ENCODE assay signal across 11 mouse cellular contexts in the genomic region with DNA sequence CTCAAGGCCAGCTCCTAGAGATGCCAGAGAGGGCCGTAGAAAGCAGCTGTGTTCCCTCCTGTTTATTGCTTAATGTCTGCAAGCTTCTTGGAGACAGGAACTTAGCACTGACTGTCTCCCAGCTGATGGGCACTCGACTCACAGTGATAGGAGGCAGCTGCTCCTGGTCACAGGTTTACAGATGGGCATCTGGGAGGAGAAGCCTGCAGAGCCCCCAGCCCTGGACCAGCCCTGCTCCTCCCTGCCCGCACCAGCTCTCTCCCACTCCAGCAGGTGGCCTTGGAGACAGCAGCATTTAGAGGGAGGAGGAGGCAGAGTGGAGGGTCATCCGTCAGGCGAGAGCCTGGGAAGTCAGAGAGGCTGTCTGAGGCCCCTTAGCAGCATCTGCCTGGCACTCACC. TPM values are rescaled to one million over a fixed set of nuclear protein-coding genes. Genes with fewer than 3 reads are reported as not detected.
DNase-seq lines count a peak whose midpoint lies in the region; ATAC-seq lines count a peak whose summit lies in the region.
"Had no signal": no experiment of that assay in that cellular context is flagged by ENCODE, and none has a peak within 500 bp of the region (broad histone marks: within the 10 kb centered on the region; RNA-seq: fewer than 3 reads in every experiment).

No protein-coding gene starts in this region.

- H3K4me3 ChIP-seq in embryonic facial prominence, embryonic 14.5 days (ENCODE audit: low read depth, low read length), result no peak overlapping the region
- H3K4me3 ChIP-seq in embryonic facial prominence, embryonic 10.5 days, result no peak overlapping the region
- H3K4me3 ChIP-seq: embryonic facial prominence, embryonic 12.5 days had no signal

- no peak overlapping the region for H3K9ac ChIP-seq in embryonic facial prominence, embryonic 14.5 days (ENCODE audit: low read depth, low read length)
- H3K9ac ChIP-seq: embryonic facial prominence, embryonic 12.5 days had no signal

- 43% methylated on average over 5 of the region's 5 CpGs for WGBS in embryonic facial prominence, embryonic 14.5 days
- WGBS in embryonic facial prominence, embryonic 10.5 days, result 56% methylated on average over 5 of the region's 5 CpGs

- no peaks in the 10 kb centered on the region for H3K9me3 ChIP-seq in embryonic facial prominence, embryonic 14.5 days (ENCODE audit: control insufficient read depth, low read length)
- no peaks in the 10 kb centered on the region for H3K9me3 ChIP-seq in embryonic facial prominence, embryonic 10.5 days
- H3K9me3 ChIP-seq: embryonic facial prominence, embryonic 12.5 days had no signal

- H3K27me3 ChIP-seq in embryonic facial prominence, embryonic 14.5 days (replicated peaks; ENCODE audit: control insufficient read depth, insufficient read depth, low read length), result no peaks in the 10 kb centered on the region
- no peaks in the 10 kb centered on the region for H3K27me3 ChIP-seq in embryonic facial prominence, embryonic 10.5 days (replicated peaks; ENCODE audit: low read depth, poor library complexity, severe bottlenecking)
- H3K27me3 ChIP-seq: embryonic facial prominence, embryonic 12.5 days had no signal

- no peaks in the 10 kb centered on the region for H3K36me3 ChIP-seq in embryonic facial prominence, embryonic 14.5 days (ENCODE audit: control insufficient read depth, insufficient read depth, low read length)
- no peaks in the 10 kb centered on the region for H3K36me3 ChIP-seq in embryonic facial prominence, embryonic 10.5 days (replicated peaks)
- H3K36me3 ChIP-seq: embryonic facial prominence, embryonic 12.5 days had no signal

- no peak overlapping the region for H3K4me2 ChIP-seq in embryonic facial prominence, embryonic 14.5 days (ENCODE audit: low read depth, low read length)
- H3K4me2 ChIP-seq: embryonic facial prominence, embryonic 12.5 days had no signal

- H3K27ac ChIP-seq in embryonic facial prominence, embryonic 14.5 days (replicated peaks; ENCODE audit: low read depth, low read length), result no peak overlapping the region
- no peak overlapping the region for H3K27ac ChIP-seq in embryonic facial prominence, embryonic 10.5 days (replicated peaks)
- H3K27ac ChIP-seq: embryonic facial prominence, embryonic 12.5 days had no signal

- DNase-seq in embryonic facial prominence, embryonic 14.5 days (ENCODE audit: low spot score), result no peak
- DNase-seq in embryonic facial prominence, embryonic 10.5 days (ENCODE audit: low spot score), result no peak
- DNase-seq in left cerebral cortex, postnatal 4 days, result peak; percentile 19
- no peak for DNase-seq in left cerebral cortex, adult 9 months (ENCODE audit: low spot score in 2 of 2)
- DNase-seq in testis, postnatal 10 days (ENCODE audit: low spot score), result peak; percentile 56
- no peak for DNase-seq in testis, postnatal 14 days (ENCODE audit: low spot score)
- DNase-seq in gastrocnemius, postnatal 25 days, result no peak
- no peak for DNase-seq in cerebellum, postnatal 36 days
- DNase-seq: cerebellum, adult 8-10 months; liver had no signal

- ATAC-seq in embryonic facial prominence, embryonic 14.5 days (ENCODE audit: low read depth), result peak; percentile 44; the same call in 1 of the 2 replicates

- H3K4me1 ChIP-seq in embryonic facial prominence, embryonic 14.5 days (ENCODE audit: control insufficient read depth, insufficient read depth, low read length), result peaks cover 5% of the 10 kb centered on the region
- peaks cover 3% of the 10 kb centered on the region for H3K4me1 ChIP-seq in embryonic facial prominence, embryonic 10.5 days

- intact Hi-C loops in left cerebral cortex, postnatal 4 days (cut with DNase I), result no loop called here

RNA-seq across cellular contexts. Expression of a gene that starts 11.6 kb away (rescaled TPM):
- 1.2 and 1.7 TPM in 2 replicates for polyA plus RNA-seq in embryonic facial prominence, embryonic 14.5 days (2014; fragmentation: Nextera tagmentation; extraction: Ambion mirVana)
- 0.22 and 0.28 TPM in 2 replicates for polyA plus RNA-seq in embryonic facial prominence, embryonic 10.5 days (2016; fragmentation: Nextera tagmentation; extraction: Ambion mirVana)
- 10 to 100 TPM; 47.9 to 53.4 TPM for total RNA-seq in left cerebral cortex, postnatal 4 days (2021)
- total RNA-seq in gastrocnemius, postnatal 25 days (2021), result under 1 TPM; 0.38 to 0.78 TPM

Comparison
In these comparisons a context has a peak if more than half of its experiments do, and no peak if none do; other contexts are left out.
1. DNase-seq: peak in left cerebral cortex, postnatal 4 days (single experiment) and testis, postnatal 10 days (single experiment); none in embryonic facial prominence, embryonic 14.5 days (single experiment), embryonic facial prominence, embryonic 10.5 days (single experiment), left cerebral cortex, adult 9 months (0 of 2), testis, postnatal 14 days (single experiment), gastrocnemius, postnatal 25 days (single experiment) and cerebellum, postnatal 36 days (0 of 2).
2. RNA of a gene that starts 11.6 kb away (total RNA-seq): 47.9 to 53.4 TPM in left cerebral cortex, postnatal 4 days; 0.38 to 0.78 TPM in gastrocnemius, postnatal 25 days; every median in the first group is over 10 times any median in the second.